Mouse (Mus musculus) CD4-positive, CD25-positive, alpha-beta regulatory T cell, adult 2 months (primary cell): ENCODE results near the gene Glis1.

Source experiments
- DNase-seq: peaks from one replicate; pipeline ENCODE4 v3.0.0-alpha.2; 2012; ENCODE audit warnings: low read depth, low spot score

Gene Glis1

GRCm38 (mm10) chr4:107624951-107625350 is 190.6 kb downstream of the Glis1 start:
- DNase-seq, result no peak

- no peak for DNase-seq
Measured at GRCm38 (mm10) chr4:107628226-107628625, 193.8 kb downstream of the Glis1 start.

GRCm38 (mm10) chr4:107628921-107629411 is 194.6 kb downstream of the Glis1 start:
- no peak for DNase-seq

GRCm38 (mm10) chr4:107634631-107635030 is 200.2 kb downstream of the Glis1 start:
- DNase-seq, result no peak

- no peak for DNase-seq
Measured at GRCm38 (mm10) chr4:107636099-107636498, 201.7 kb downstream of the Glis1 start.

- DNase-seq, result peak; percentile 58
Measured at GRCm38 (mm10) chr4:107637670-107638069, 203.3 kb downstream of the Glis1 start.

- no peak for DNase-seq
Measured at GRCm38 (mm10) chr4:107638303-107638702, 203.9 kb downstream of the Glis1 start.

- no peak for DNase-seq
Measured at GRCm38 (mm10) chr4:107641624-107642023, 207.2 kb downstream of the Glis1 start.

- no peak for DNase-seq
Measured at GRCm38 (mm10) chr4:107648959-107649485, 214.6 kb downstream of the Glis1 start.

- no peak for DNase-seq
Measured at GRCm38 (mm10) chr4:107651021-107651496, 216.7 kb downstream of the Glis1 start.

- peak; percentile 36 for DNase-seq
Measured at GRCm38 (mm10) chr4:107652598-107653279, 218.3 kb downstream of the Glis1 start.

GRCm38 (mm10) chr4:107653280-107653643 is 218.9 kb downstream of the Glis1 start:
- no peak for DNase-seq

GRCm38 (mm10) chr4:107660649-107661048 is 226.3 kb downstream of the Glis1 start:
- DNase-seq, result no peak

- no peak for DNase-seq
Measured at GRCm38 (mm10) chr4:107668514-107668913, 234.1 kb downstream of the Glis1 start.

- DNase-seq, result no peak
Measured at GRCm38 (mm10) chr4:107670731-107671130, 236.3 kb downstream of the Glis1 start.

- peak; percentile 76 for DNase-seq
Measured at GRCm38 (mm10) chr4:107673638-107674321, 239.4 kb downstream of the Glis1 start.

GRCm38 (mm10) chr4:107674322-107674644 is 239.9 kb downstream of the Glis1 start:
- no peak for DNase-seq

- DNase-seq, result no peak
Measured at GRCm38 (mm10) chr4:107675645-107676044, 241.3 kb downstream of the Glis1 start.

- no peak for DNase-seq
Measured at GRCm38 (mm10) chr4:107680311-107681098, 246.1 kb downstream of the Glis1 start.

- no peak for DNase-seq
Measured at GRCm38 (mm10) chr4:107681099-107681849, 246.9 kb downstream of the Glis1 start.
